Mouse (Mus musculus): ENCODE measurements around the gene Sorcs1. TPM values are rescaled to one million over a fixed set of nuclear protein-coding genes. Genes with fewer than 3 reads are reported as not detected.

The Sorcs1 gene
- polyA plus RNA-seq, 1 experiment: not detected

GRCm38 (mm10) chr19:50134656-50135055 is 543.8 kb downstream of the Sorcs1 start:
- no peak overlapping the region for H3K4me3 ChIP-seq (replicated peaks)
- no peaks in the 10 kb centered on the region for H3K36me3 ChIP-seq (replicated peaks; ENCODE audit: low read length)
- no peaks in the 10 kb centered on the region for H3K27me3 ChIP-seq (replicated peaks)
- TF ChIP-seq GATA1 (IDR thresholded peaks at IDR 0.05; ENCODE audit: borderline replicate concordance, low read length) (no peak), FLI1 (IDR thresholded peaks at IDR 0.05; ENCODE audit: low read length) (no peak)
- peaks cover 10% of the 10 kb centered on the region; the same call in 1 of the 2 replicates for H3K9me3 ChIP-seq
- no peaks in the 10 kb centered on the region for H3K4me1 ChIP-seq

- Histone ChIP-seq H3K9me3 (peaks cover 9% of the 10 kb centered on the region; the same call in 1 of the 2 replicates), H3K4me3 (replicated peaks) (no peak overlapping the region), H3K4me1 (no peaks in the 10 kb centered on the region), H3K27me3 (replicated peaks) (no peaks in the 10 kb centered on the region), H3K36me3 (replicated peaks; ENCODE audit: low read length) (no peaks in the 10 kb centered on the region)
- TF ChIP-seq GATA1 (IDR thresholded peaks at IDR 0.05; ENCODE audit: borderline replicate concordance, low read length) (no peak), FLI1 (IDR thresholded peaks at IDR 0.05; ENCODE audit: low read length) (no peak)
Measured at GRCm38 (mm10) chr19:50105842-50106585, 572.4 kb downstream of the Sorcs1 start.
